Mouse (Mus musculus) hindbrain, embryonic 11.5 days (tissue): ENCODE data around the gene Slc35e3. TPM values are rescaled to one million over a fixed set of nuclear protein-coding genes. Genes with fewer than 3 reads are reported as not detected.
"Not testable (repeated sequence)": the region's sequence is repeated elsewhere in the genome, so short reads cannot be mapped to it uniquely, and the experiment has no call there.

Source experiments
- ATAC-seq: fragments of 200-750 bp; cut with Nextera tagmentation; 2 replicates; pipeline ENCODE4 v1.8.0; 2017; ENCODE audit warnings: mild to moderate bottlenecking, moderate TSS enrichment, moderate library complexity; ENCODE audit not compliant: low FRiP score
- DNase-seq: peaks from one replicate; pipeline ENCODE4 v3.0.0-alpha.2; 2015; ENCODE audit warnings: low spot score
- H3K27ac ChIP-seq: fragments of 300-500 bp; sonication (generic); 2 replicates; pipeline ENCODE4 v1.5.1; 2014; ENCODE audit warnings: mild to moderate bottlenecking, low read depth, low read length
- H3K27me3 ChIP-seq: fragments of 300-500 bp; sonication (generic); 2 replicates; pipeline ENCODE4 v1.6.1; 2014; ENCODE audit warnings: mild to moderate bottlenecking, low read length, moderate library complexity, mixed read lengths; ENCODE audit not compliant: control insufficient read depth, insufficient read depth
- H3K36me3 ChIP-seq: fragments of 300-500 bp; sonication (generic); 2 replicates; pipeline ENCODE4 v1.6.1; 2014; ENCODE audit warnings: mild to moderate bottlenecking, low read length, moderate library complexity, mixed read lengths; ENCODE audit not compliant: control insufficient read depth, insufficient read depth
- H3K4me1 ChIP-seq: fragments of 300-500 bp; sonication (generic); replicated peaks from 2 replicates; pipeline ENCODE4 v1.6.1; 2014; ENCODE audit warnings: low read length, mixed read lengths; ENCODE audit not compliant: control insufficient read depth, insufficient read depth
- H3K4me2 ChIP-seq: fragments of 300-500 bp; sonication (generic); replicated peaks from 2 replicates; pipeline ENCODE4 v1.6.1; 2014; ENCODE audit warnings: mild to moderate bottlenecking, low read depth, low read length
- H3K4me3 ChIP-seq: fragments of 300-500 bp; sonication (generic); 2 replicates; pipeline ENCODE4 v1.5.1; 2014; ENCODE audit warnings: low read depth, low read length
- H3K9ac ChIP-seq: fragments of 300-500 bp; sonication (generic); 2 replicates; pipeline ENCODE4 v1.6.1; 2014; ENCODE audit warnings: low read depth, low read length
- H3K9me3 ChIP-seq: fragments of 300-500 bp; sonication (generic); 2 replicates; pipeline ENCODE4 v1.6.1; 2016; ENCODE audit warnings: low read length; ENCODE audit not compliant: control insufficient read depth
- WGBS: fragments of 180-500 bp; shearing (Covaris S2); extraction: QIAGEN DNeasy Blood & Tissue Kit; methylation state at CpG from one replicate; pipeline ENCODE4 v1.1.7; 2014; 5-methylcytosine and 5-hydroxymethylcytosine counted together
- polyA plus RNA-seq: library from polyadenylated mRNA; unstranded; fragments of >200 nt; fragmentation: Nextera tagmentation; extraction: Ambion mirVana; gene quantifications from 2 replicates; pipeline ENCODE4 v1.2.1, GENCODE M21; 2014

Gene Slc35e3
- polyA plus RNA-seq, 1 experiment from 2014 or later: 18.2 TPM

GRCm38 (mm10) chr10:117706440-117706839, 39.7 kb downstream of the Slc35e3 start:
- Histone ChIP-seq H3K36me3 (peaks cover 12% of the 10 kb centered on the region), H3K27me3 (no peaks in the 10 kb centered on the region), H3K4me1 (0 out of 2 replicates have a peak, but pooled peaks cover 6% of the 10 kb centered on the region), H3K4me3 (no peak overlapping the region), H3K4me2 (no peak overlapping the region), H3K9me3 (no peaks in the 10 kb centered on the region), H3K9ac (no peak overlapping the region), H3K27ac (no peak overlapping the region)
- DNase-seq (no peak), ATAC-seq (no peak)
- WGBS: 93% methylated on average over 6 of the region's 6 CpGs

GRCm38 (mm10) chr10:117705806-117706205, 40.4 kb downstream of the Slc35e3 start:
- H3K4me1 ChIP-seq: 0 out of 2 replicates have a peak, but pooled peaks cover 6% of the 10 kb centered on the region
- H3K9ac ChIP-seq: no peak overlapping the region
- H3K36me3 ChIP-seq: peaks cover 12% of the 10 kb centered on the region
- H3K4me3 ChIP-seq: no peak overlapping the region
- no peaks in the 10 kb centered on the region for H3K27me3 ChIP-seq
- DNase-seq: no peak
- H3K27ac ChIP-seq: no peak overlapping the region
- H3K9me3 ChIP-seq: no peaks in the 10 kb centered on the region
- ATAC-seq: no peak
- H3K4me2 ChIP-seq: no peak overlapping the region

- H3K36me3 ChIP-seq: peaks cover 15% of the 10 kb centered on the region
- no peaks in the 10 kb centered on the region for H3K27me3 ChIP-seq
- no peak overlapping the region for H3K4me2 ChIP-seq
- 0 out of 2 replicates have a peak, but pooled peaks cover 6% of the 10 kb centered on the region for H3K4me1 ChIP-seq
- no peak overlapping the region for H3K27ac ChIP-seq
- 95% methylated on average over 6 of the region's 6 CpGs for WGBS
- H3K9me3 ChIP-seq: no peaks in the 10 kb centered on the region
- DNase-seq (no peak), ATAC-seq (no peak)
- H3K4me3 ChIP-seq: no peak overlapping the region
- no peak overlapping the region for H3K9ac ChIP-seq
These were observed 41.2 kb downstream of the Slc35e3 start for GRCm38 (mm10) chr10:117704964-117705335.

- peaks cover 15% of the 10 kb centered on the region for H3K36me3 ChIP-seq
- ATAC-seq: not testable (repeated sequence)
These were observed 41.7 kb downstream of the Slc35e3 start for GRCm38 (mm10) chr10:117704314-117704963.

GRCm38 (mm10) chr10:117703506-117703905, 42.7 kb downstream of the Slc35e3 start:
- Histone ChIP-seq H3K9me3 (no peaks in the 10 kb centered on the region), H3K9ac (no peak overlapping the region), H3K27ac (no peak overlapping the region), H3K4me1 (0 out of 2 replicates have a peak, but pooled peaks cover 3% of the 10 kb centered on the region), H3K36me3 (peaks cover 15% of the 10 kb centered on the region), H3K4me3 (no peak overlapping the region), H3K27me3 (no peaks in the 10 kb centered on the region), H3K4me2 (no peak overlapping the region)
- 94% methylated on average over 3 of the region's 3 CpGs for WGBS
- DNase-seq: no peak
- ATAC-seq: no peak

More at GRCm38 (mm10) chr10:117704314-117704963, 41.7 kb downstream of the Slc35e3 start:
- H3K4me1 ChIP-seq, DNase-seq, H3K9me3 ChIP-seq, H3K4me3 ChIP-seq, H3K4me2 ChIP-seq, H3K9ac ChIP-seq, H3K27ac ChIP-seq, H3K27me3 ChIP-seq: not testable (repeated sequence)
- WGBS: 95% methylated on average over 6 of the region's 6 CpGs

- WGBS: 95% methylated on average over 6 of the region's 6 CpGs
- H3K4me1 ChIP-seq: 0 out of 2 replicates have a peak, but pooled peaks cover 3% of the 10 kb centered on the region
- H3K36me3 ChIP-seq: peaks cover 19% of the 10 kb centered on the region
- H3K9me3 ChIP-seq: no peaks in the 10 kb centered on the region
- DNase-seq: no peak
- H3K27me3 ChIP-seq: no peaks in the 10 kb centered on the region
- no peak overlapping the region for H3K9ac ChIP-seq
- no peak for ATAC-seq
- H3K27ac ChIP-seq: no peak overlapping the region
- H3K4me3 ChIP-seq: no peak overlapping the region
- no peak overlapping the region for H3K4me2 ChIP-seq
These were observed 43.9 kb downstream of the Slc35e3 start for GRCm38 (mm10) chr10:117702024-117702833.

- WGBS: 92% methylated on average over 6 of the region's 6 CpGs
- DNase-seq: no peak
- Histone ChIP-seq H3K9ac (no peak overlapping the region), H3K4me2 (no peak overlapping the region), H3K4me3 (no peak overlapping the region), H3K36me3 (peaks cover 22% of the 10 kb centered on the region), H3K27me3 (no peaks in the 10 kb centered on the region), H3K27ac (no peak overlapping the region), H3K4me1 (no peaks in the 10 kb centered on the region), H3K9me3 (no peaks in the 10 kb centered on the region)
- ATAC-seq: no peak
These were observed 44.9 kb downstream of the Slc35e3 start for GRCm38 (mm10) chr10:117701034-117701829.

- Histone ChIP-seq H3K36me3 (peaks cover 22% of the 10 kb centered on the region), H3K4me3 (no peak overlapping the region), H3K9ac (no peak overlapping the region), H3K4me2 (no peak overlapping the region), H3K27me3 (no peaks in the 10 kb centered on the region), H3K9me3 (no peaks in the 10 kb centered on the region), H3K4me1 (no peaks in the 10 kb centered on the region), H3K27ac (no peak overlapping the region)
- 100% methylated on average over 1 of the region's 1 CpGs for WGBS
- DNase-seq (no peak), ATAC-seq (no peak)
These were observed 45.7 kb downstream of the Slc35e3 start for GRCm38 (mm10) chr10:117700450-117700849.
